Comparison of ENCODE assay signal across 16 mouse cellular contexts in genomic region chr10:59603843-59604242, GRCm38 (mm10). TPM values are rescaled to one million over a fixed set of nuclear protein-coding genes. Genes with fewer than 3 reads are reported as not detected.
DNase-seq lines count a peak whose midpoint lies in the region; ATAC-seq and TF ChIP-seq lines count a peak whose summit lies in the region.
"Had no signal": no experiment of that assay in that cellular context is flagged by ENCODE, and none has a peak within 500 bp of the region (broad histone marks: within the 10 kb centered on the region; RNA-seq: fewer than 3 reads in every experiment).

No protein-coding gene starts in this region.

- H3K36me3 ChIP-seq in kidney, adult 2 months (ENCODE audit: control insufficient read depth, insufficient read depth, low read length) = no peaks in the 10 kb centered on the region
- no peaks in the 10 kb centered on the region for H3K36me3 ChIP-seq in kidney, embryonic 16.5 days (ENCODE audit: insufficient read depth, low read length)
- no peaks in the 10 kb centered on the region for H3K36me3 ChIP-seq in intestine, embryonic 15.5 days
- H3K36me3 ChIP-seq in limb, embryonic 10.5 days = no peaks in the 10 kb centered on the region
- H3K36me3 ChIP-seq: lung, embryonic 15.5 days; midbrain, embryonic 12.5 days had no signal

- no peak overlapping the region for H3K9ac ChIP-seq in kidney, embryonic 16.5 days (replicated peaks; ENCODE audit: low read length)
- H3K9ac ChIP-seq in intestine, embryonic 15.5 days = no peak overlapping the region
- H3K9ac ChIP-seq: limb, embryonic 13.5 days; lung, embryonic 15.5 days; midbrain, embryonic 12.5 days had no signal

- H3K27me3 ChIP-seq in kidney, adult 2 months (replicated peaks; ENCODE audit: control insufficient read depth, insufficient read depth, low read length) = no peaks in the 10 kb centered on the region
- no peaks in the 10 kb centered on the region for H3K27me3 ChIP-seq in kidney, embryonic 16.5 days (ENCODE audit: insufficient read depth, low read length)
- H3K27me3 ChIP-seq in intestine, embryonic 15.5 days (replicated peaks) = no peaks in the 10 kb centered on the region
- H3K27me3 ChIP-seq in limb, embryonic 10.5 days (ENCODE audit: low read depth, poor library complexity, severe bottlenecking) = no peaks in the 10 kb centered on the region
- H3K27me3 ChIP-seq: limb, embryonic 13.5 days; lung, embryonic 15.5 days; midbrain, embryonic 12.5 days had no signal

- no peaks in the 10 kb centered on the region for H3K9me3 ChIP-seq in kidney, embryonic 16.5 days (ENCODE audit: low read length)
- no peaks in the 10 kb centered on the region for H3K9me3 ChIP-seq in intestine, embryonic 15.5 days
- H3K9me3 ChIP-seq in limb, embryonic 10.5 days (replicated peaks) = no peaks in the 10 kb centered on the region
- H3K9me3 ChIP-seq: limb, embryonic 13.5 days; lung, embryonic 15.5 days; midbrain, embryonic 12.5 days had no signal

- peaks cover 6% of the 10 kb centered on the region; the same call in 1 of the 2 replicates for H3K4me1 ChIP-seq in kidney, adult 2 months (ENCODE audit: control insufficient read depth, insufficient read depth, low read length)
- H3K4me1 ChIP-seq in kidney, embryonic 16.5 days (ENCODE audit: insufficient read depth, low read length) = 0 out of 2 replicates have a peak, but pooled peaks cover 5% of the 10 kb centered on the region
- H3K4me1 ChIP-seq in intestine, embryonic 15.5 days (replicated peaks) = peaks cover 13% of the 10 kb centered on the region; the same call in 1 of the 2 replicates
- H3K4me1 ChIP-seq in limb, embryonic 10.5 days = no peaks in the 10 kb centered on the region
- H3K4me1 ChIP-seq: midbrain, embryonic 12.5 days had no signal

- ATAC-seq in kidney, embryonic 16.5 days (ENCODE audit: low FRiP score, low TSS enrichment) = no peak
- peak; percentile 82 for ATAC-seq in intestine, embryonic 15.5 days

- no peak overlapping the region for H3K4me3 ChIP-seq in kidney, adult 2 months (ENCODE audit: insufficient read depth, low read depth, low read length)
- H3K4me3 ChIP-seq in kidney, embryonic 16.5 days (ENCODE audit: low read length) = no peak overlapping the region
- no peak overlapping the region for H3K4me3 ChIP-seq in intestine, embryonic 15.5 days (replicated peaks)
- no peak overlapping the region for H3K4me3 ChIP-seq in limb, embryonic 10.5 days
- H3K4me3 ChIP-seq: limb, embryonic 13.5 days; lung, embryonic 15.5 days; midbrain, embryonic 12.5 days had no signal

- H3K4me2 ChIP-seq in kidney, embryonic 16.5 days (replicated peaks; ENCODE audit: low read depth, low read length) = no peak overlapping the region
- H3K4me2 ChIP-seq in intestine, embryonic 15.5 days (replicated peaks) = no peak overlapping the region
- H3K4me2 ChIP-seq: limb, embryonic 13.5 days; lung, embryonic 15.5 days; midbrain, embryonic 12.5 days had no signal

- no peak for TF ChIP-seq POLR2A in kidney, adult 2 months (IDR thresholded peaks at IDR 0.05; ENCODE audit: low read depth, low read length)

- WGBS in kidney, adult 2 months = 54% methylated on average over 5 of the region's 5 CpGs
- WGBS in kidney, embryonic 16.5 days = 70% methylated on average over 5 of the region's 5 CpGs
- 40% methylated on average over 5 of the region's 5 CpGs for WGBS in intestine, embryonic 15.5 days
- 60% methylated on average over 5 of the region's 5 CpGs for WGBS in limb, embryonic 10.5 days

- no peak for TF ChIP-seq CTCF in kidney, adult 2 months (conservative IDR thresholded peaks at IDR 0.05; ENCODE audit: insufficient read depth, insufficient read length, low read depth, low read length)

- DNase-seq in adrenal gland, postnatal 10 days = peak; percentile 55
- no peak for DNase-seq in adrenal gland, postnatal 25 days
- peak; percentile 71 for DNase-seq in kidney, adult 2 months
- DNase-seq in retina, embryonic 14.5 days (ENCODE audit: low spot score) = peak; percentile 45
- no peak for DNase-seq in limb, embryonic 10.5 days (ENCODE audit: low spot score)
- no peak for DNase-seq in embryo, embryonic 10 days (ENCODE audit: low spot score)

- H3K27ac ChIP-seq in kidney, adult 2 months (ENCODE audit: insufficient read depth, low read depth, low read length) = no peak overlapping the region
- H3K27ac ChIP-seq in kidney, embryonic 16.5 days (ENCODE audit: low read length) = no peak overlapping the region
- H3K27ac ChIP-seq in intestine, embryonic 15.5 days = no peak overlapping the region
- H3K27ac ChIP-seq in limb, embryonic 10.5 days = no peak overlapping the region
- H3K27ac ChIP-seq: lung, embryonic 15.5 days; midbrain, embryonic 12.5 days had no signal

RNA-seq across cellular contexts. Expression of gene Gm10322, which starts 12.0 kb away (rescaled TPM):
- total RNA-seq in adrenal gland, postnatal 10 days (2021) = not detected
- total RNA-seq in adrenal gland, postnatal 25 days (2021) = not detected in 2 replicates
- 0.56 TPM in 1 of 2 replicates, not detected in the other for polyA plus RNA-seq in kidney, adult 2 months (2012; rRNA removed)
- polyA plus RNA-seq in kidney, embryonic 16.5 days (2015; fragmentation: Nextera tagmentation; extraction: Ambion mirVana) = not detected in 2 replicates
- polyA plus RNA-seq in intestine, embryonic 15.5 days (2015; fragmentation: Nextera tagmentation; extraction: Ambion mirVana) = not detected in 2 replicates
- polyA plus RNA-seq in limb, embryonic 10.5 days (2016; fragmentation: Nextera tagmentation; extraction: Ambion mirVana) = not detected in 2 replicates
- total RNA-seq: ES-E14; granulocyte monocyte progenitor cell, adult 5-6 weeks; layer of hippocampus, postnatal 10 days had no signal
- polyA plus RNA-seq: heart, postnatal 0 days; limb, embryonic 13.5 days; lung, embryonic 15.5 days; midbrain, embryonic 12.5 days; small intestine, adult 2 months had no signal

RNA-seq across cellular contexts. Expression of gene Mcu, which starts 12.6 kb away (rescaled TPM):
- 10 to 100 TPM; 33.4 to 40.4 TPM for total RNA-seq in adrenal gland, postnatal 10 days (2021)
- total RNA-seq in adrenal gland, postnatal 25 days (2021) = 47.2 and 52.3 TPM in 2 replicates
- 14.4 and 16.2 TPM in 2 replicates for polyA plus RNA-seq in kidney, adult 2 months (2012; rRNA removed)
- polyA plus RNA-seq in kidney, embryonic 16.5 days (2015; fragmentation: Nextera tagmentation; extraction: Ambion mirVana) = 34.7 and 37.2 TPM in 2 replicates
- polyA plus RNA-seq in intestine, embryonic 15.5 days (2015; fragmentation: Nextera tagmentation; extraction: Ambion mirVana) = 66.4 and 72.6 TPM in 2 replicates
- polyA plus RNA-seq in limb, embryonic 10.5 days (2016; fragmentation: Nextera tagmentation; extraction: Ambion mirVana) = 17.4 and 28.3 TPM in 2 replicates

Comparison
In these comparisons a context has a peak if more than half of its experiments do, and no peak if none do; other contexts are left out.
1. DNase-seq: peak in adrenal gland, postnatal 10 days (single experiment), kidney, adult 2 months (single experiment) and retina, embryonic 14.5 days (single experiment); none in adrenal gland, postnatal 25 days (single experiment), limb, embryonic 10.5 days (single experiment) and embryo, embryonic 10 days (single experiment).